Comparison of ENCODE assay signal across 8 mouse cellular contexts in the genomic region with DNA sequence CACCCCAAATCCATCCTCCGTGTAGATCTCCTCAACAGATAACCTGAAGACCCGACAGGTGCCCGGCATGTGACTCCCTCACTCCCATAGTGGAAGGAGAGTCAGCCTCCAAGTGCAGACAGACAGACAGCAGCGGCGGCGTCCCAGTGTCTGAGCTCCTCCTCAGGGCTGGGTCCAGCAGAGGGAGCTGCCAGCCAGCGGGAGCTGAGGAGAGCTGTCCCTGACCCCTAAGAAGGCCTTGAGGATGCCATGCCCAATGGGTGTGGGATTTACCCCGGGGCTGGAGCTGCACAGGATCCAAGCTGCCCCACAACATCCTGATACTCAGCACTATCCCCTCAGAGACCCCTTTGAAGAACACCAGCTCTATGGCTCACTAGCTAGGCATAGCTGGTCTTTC.
A peak's percentile ranks its signal among the peaks of the same experiment; 100 is the strongest.
DNase-seq lines count a peak whose midpoint lies in the region; ATAC-seq and TF ChIP-seq lines count a peak whose summit lies in the region.

No protein-coding gene starts in this region.

- WGBS in neural tube, embryonic 15.5 days, result 29% methylated on average over 8 of the region's 8 CpGs
- WGBS in heart, embryonic 10.5 days, result 16% methylated on average over 8 of the region's 8 CpGs
- 22% methylated on average over 8 of the region's 8 CpGs for WGBS in stomach, postnatal 0 days

- ATAC-seq in neural tube, embryonic 15.5 days (ENCODE audit: low FRiP score), result no peak
- peak; percentile 17; the same call in 1 of the 2 replicates for ATAC-seq in stomach, postnatal 0 days (ENCODE audit: low FRiP score, low TSS enrichment)
- no peak for ATAC-seq in erythroid progenitor cell, adult 5-6 weeks (replicated peaks; ENCODE audit: low FRiP score, poor library complexity, severe bottlenecking)

- DNase-seq in neural tube, embryonic 10.5 days (ENCODE audit: extremely low spot score, low spot score), result peak; percentile 47
- peak; percentile 16 for DNase-seq in brain, adult 2 months (ENCODE audit: low read depth, low spot score)
- DNase-seq in heart, embryonic 10.5 days (ENCODE audit: low spot score), result peak; percentile 85
- peak; percentile 75 to 87 for DNase-seq in kidney, postnatal 25 days
- DNase-seq in stomach, postnatal 0 days (ENCODE audit: low spot score), result peak; percentile 61
- DNase-seq in frontal cortex, adult 2 months (ENCODE audit: extremely low spot score in 1 of 2, low spot score in 1 of 2), result no peak

- TF ChIP-seq EP300 in stomach, postnatal 0 days (optimal IDR thresholded peaks at IDR 0.05), result no peak

- H3K36me3 ChIP-seq in neural tube, embryonic 15.5 days, result no peaks in the 10 kb centered on the region
- no peaks in the 10 kb centered on the region for H3K36me3 ChIP-seq in heart, embryonic 10.5 days
- H3K36me3 ChIP-seq in stomach, postnatal 0 days (ENCODE audit: control insufficient read depth, insufficient read depth, low read length), result no peaks in the 10 kb centered on the region

- no peaks in the 10 kb centered on the region; the same call in 1 of the 2 replicates for H3K27me3 ChIP-seq in neural tube, embryonic 15.5 days (replicated peaks)
- H3K27me3 ChIP-seq in heart, embryonic 10.5 days (ENCODE audit: insufficient read depth, poor library complexity, severe bottlenecking), result peaks cover 18% of the 10 kb centered on the region; the same call in 1 of the 2 replicates
- H3K27me3 ChIP-seq in stomach, postnatal 0 days (ENCODE audit: control insufficient read depth, insufficient read depth, low read length), result no peaks in the 10 kb centered on the region

- no peak overlapping the region for H3K9ac ChIP-seq in neural tube, embryonic 15.5 days (replicated peaks)
- no peak overlapping the region for H3K9ac ChIP-seq in stomach, postnatal 0 days (ENCODE audit: low read length)

- no peak overlapping the region for H3K4me3 ChIP-seq in neural tube, embryonic 15.5 days (replicated peaks)
- no peak overlapping the region for H3K4me3 ChIP-seq in heart, embryonic 10.5 days
- H3K4me3 ChIP-seq in stomach, postnatal 0 days (ENCODE audit: low read depth, low read length), result no peak overlapping the region

- no peak overlapping the region for H3K4me2 ChIP-seq in neural tube, embryonic 15.5 days
- H3K4me2 ChIP-seq in stomach, postnatal 0 days (replicated peaks; ENCODE audit: low read depth), result no peak overlapping the region

- H3K27ac ChIP-seq in neural tube, embryonic 15.5 days (replicated peaks), result no peak overlapping the region
- 0 out of 2 replicates have a peak overlapping the region, but pooled peaks have one; percentile 69 for H3K27ac ChIP-seq in heart, embryonic 10.5 days
- H3K27ac ChIP-seq in stomach, postnatal 0 days (replicated peaks), result no peak overlapping the region

- TF ChIP-seq CTCF in stomach, postnatal 0 days (IDR thresholded peaks at IDR 0.05; ENCODE audit: low read depth), result peak; percentile 81

- H3K4me1 ChIP-seq in neural tube, embryonic 15.5 days, result no peaks in the 10 kb centered on the region
- H3K4me1 ChIP-seq in heart, embryonic 10.5 days, result peaks cover 31% of the 10 kb centered on the region
- no peaks in the 10 kb centered on the region for H3K4me1 ChIP-seq in stomach, postnatal 0 days (replicated peaks; ENCODE audit: control insufficient read depth, insufficient read depth)

- H3K9me3 ChIP-seq in neural tube, embryonic 15.5 days (replicated peaks), result no peaks in the 10 kb centered on the region
- peaks cover 6% of the 10 kb centered on the region; the same call in 1 of the 2 replicates for H3K9me3 ChIP-seq in heart, embryonic 10.5 days
- H3K9me3 ChIP-seq in stomach, postnatal 0 days (ENCODE audit: control insufficient read depth, low read length), result no peaks in the 10 kb centered on the region

Comparison
In these comparisons a context has a peak if more than half of its experiments do, and no peak if none do; other contexts are left out.
1. DNase-seq: peak in neural tube, embryonic 10.5 days (single experiment), brain, adult 2 months (single experiment), heart, embryonic 10.5 days (single experiment), kidney, postnatal 25 days (2 of 2) and stomach, postnatal 0 days (single experiment); none in frontal cortex, adult 2 months (0 of 2).